Mouse (Mus musculus): ENCODE data around the gene Slc2a3. TPM values are rescaled to one million over a fixed set of nuclear protein-coding genes. Genes with fewer than 3 reads are reported as not detected.
A peak's percentile ranks its signal among the peaks of the same experiment; 100 is the strongest.

Gene Slc2a3
- total RNA-seq (2021), result 1 to 10 TPM; 1.7 to 7.6 TPM
- long read RNA-seq, experiment 1, partial matches to known transcripts, result 0 of 3 reads
- long read RNA-seq, experiment 1, other reads (novel, unspliced or antisense), result 3 of 3 reads
- long read RNA-seq, experiment 2, partial matches to known transcripts, result 1 of 8 reads
- long read RNA-seq, experiment 2, other reads (novel, unspliced or antisense), result 7 of 8 reads

- DNase-seq, result peak; percentile 74
- peak within 1 kb of the TSS; percentile 90 for H3K4me3 ChIP-seq
Measured at GRCm38 (mm10) chr6:122801301-122801800, at the start of gene Slc2a3. TSS of gene Slc2a3 (minus strand) at chr6:122801640.

DNA sequence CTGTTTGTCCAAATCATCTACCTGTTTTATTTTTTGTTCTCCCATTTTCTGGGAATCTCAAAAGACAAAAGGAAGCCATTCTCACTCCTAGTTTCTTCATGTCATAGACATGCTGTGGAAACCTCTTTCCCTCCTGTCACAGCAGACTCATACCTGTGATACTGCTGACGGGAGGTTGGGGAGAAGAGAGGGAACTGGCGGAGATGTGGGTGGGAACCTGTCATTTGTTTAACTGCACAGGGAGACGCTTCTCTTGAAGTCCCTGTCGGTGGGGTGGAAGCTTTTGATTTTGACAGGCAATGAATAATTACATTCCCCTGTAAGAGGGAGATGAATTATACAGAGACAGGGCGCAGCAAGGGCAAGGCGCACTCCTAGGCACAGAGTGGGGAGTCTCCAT lies 42.3 kb upstream of the Slc2a3 start:
- TF ChIP-seq CTCF (IDR thresholded peaks at IDR 0.05), result no peak
- intact Hi-C loops (cut with DNase I), result no loop called here
- DNase-seq, result no peak
- H3K4me3 ChIP-seq, result no peak overlapping the region
- no peak overlapping the region for H3K27ac ChIP-seq

More at GRCm38 (mm10) chr6:122801301-122801800, at the start of gene Slc2a3:
- H3K27ac ChIP-seq, result peak within 1 kb of the TSS; percentile 84
- intact Hi-C loops (cut with DNase I), result loop anchor here (5.0 kb wide), 1 partner anchor 71 kb away; the partner anchor contains the start of gene Necap1
- no peak for TF ChIP-seq CTCF (IDR thresholded peaks at IDR 0.05)

GRCm38 (mm10) chr6:122837539-122837938 lies 36.1 kb upstream of the Slc2a3 start:
- H3K27ac ChIP-seq, result no peak overlapping the region
- no peak overlapping the region for H3K4me3 ChIP-seq
- no peak for DNase-seq
- TF ChIP-seq CTCF (IDR thresholded peaks at IDR 0.05), result no peak
- intact Hi-C loops (cut with DNase I), result no loop called here

DNA sequence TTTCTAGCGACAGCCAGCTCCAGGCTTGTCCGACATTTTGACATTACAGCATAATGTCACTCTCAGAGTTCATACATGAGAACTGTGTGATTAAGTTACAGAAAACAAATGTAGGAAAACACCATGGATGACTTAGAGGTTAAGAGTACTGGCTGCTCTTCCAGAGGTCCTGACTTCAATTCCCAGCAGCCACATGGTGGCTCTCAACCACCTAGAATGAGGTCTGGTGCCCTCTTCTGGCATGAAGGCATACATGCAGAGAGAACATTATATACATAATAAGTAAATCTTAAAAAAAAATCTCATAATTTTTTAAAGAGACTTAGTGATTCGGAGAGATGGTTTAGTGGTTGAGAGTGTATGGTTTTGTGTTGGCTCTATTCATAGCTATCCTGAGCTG lies 35.5 kb upstream of the Slc2a3 start:
- no peak for DNase-seq
- intact Hi-C loops (cut with DNase I), result no loop called here
- no peak overlapping the region for H3K27ac ChIP-seq
- TF ChIP-seq CTCF (IDR thresholded peaks at IDR 0.05), result no peak; the same call in 1 of the 2 replicates
- H3K4me3 ChIP-seq, result no peak overlapping the region

DNA sequence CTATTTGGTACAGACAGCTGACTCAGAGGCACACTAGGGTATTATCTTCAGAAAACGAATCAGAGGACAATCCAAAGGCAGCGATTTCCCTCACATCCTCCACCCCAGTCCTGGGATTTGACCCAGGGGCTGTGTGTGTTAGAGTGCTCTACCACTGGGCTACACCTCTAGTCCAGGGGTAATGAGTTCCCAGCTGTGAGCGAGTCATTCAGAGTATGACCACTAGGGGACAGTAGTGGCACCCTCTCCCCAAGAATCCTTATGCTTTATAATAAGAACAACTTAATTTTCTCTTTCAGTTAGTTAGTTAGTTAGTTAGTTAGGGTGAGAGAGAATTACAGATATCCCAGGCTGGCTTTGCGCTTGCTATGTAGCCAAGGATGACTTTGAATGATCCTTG lies 32.9 kb upstream of the Slc2a3 start:
- Histone ChIP-seq H3K27ac (no peak overlapping the region), H3K4me3 (no peak overlapping the region)
- intact Hi-C loops (cut with DNase I), result no loop called here
- no peak for DNase-seq
- TF ChIP-seq CTCF (IDR thresholded peaks at IDR 0.05), result peak; percentile 87

DNA sequence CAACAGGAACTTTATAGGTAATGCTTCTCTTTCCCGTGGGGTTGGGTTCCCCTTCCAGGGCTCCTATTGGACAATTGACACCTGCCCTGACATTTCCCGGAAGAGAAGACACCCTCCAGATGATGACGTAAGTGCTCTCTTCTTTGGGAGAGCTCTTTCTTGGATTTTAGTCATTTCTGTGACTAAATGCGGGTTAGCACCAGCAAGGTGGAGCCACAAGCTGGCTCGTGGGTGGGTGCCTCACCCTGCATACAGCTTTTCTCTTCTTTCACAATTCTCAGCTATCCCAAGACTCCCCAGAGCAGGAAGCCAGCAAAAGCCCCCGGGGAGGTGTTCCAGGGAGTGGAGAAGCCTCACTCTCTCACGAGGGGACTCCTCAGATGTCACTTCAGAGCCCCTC lies 31.4 kb upstream of the Slc2a3 start:
- Histone ChIP-seq H3K27ac (no peak overlapping the region), H3K4me3 (no peak overlapping the region)
- no peak for TF ChIP-seq CTCF (IDR thresholded peaks at IDR 0.05)
- DNase-seq, result no peak
- intact Hi-C loops (cut with DNase I), result no loop called here

GRCm38 (mm10) chr6:122828086-122828485 lies 26.6 kb upstream of the Slc2a3 start:
- Histone ChIP-seq H3K27ac (no peak overlapping the region), H3K4me3 (no peak overlapping the region)
- DNase-seq, result no peak
- intact Hi-C loops (cut with DNase I), result loop anchor here (5.0 kb wide), 1 partner anchor 44 kb away; the partner anchor contains the start of gene Necap1
- peak; percentile 53 for TF ChIP-seq CTCF (IDR thresholded peaks at IDR 0.05)

- DNase-seq, result peak; percentile 79
- Histone ChIP-seq H3K27ac (peak overlapping the region; percentile 97), H3K4me3 (peak overlapping the region; percentile 74)
- intact Hi-C loops (cut with DNase I), result loop anchor here (5.0 kb wide), 1 partner anchor 46 kb away; the partner anchor contains the start of gene Necap1
- TF ChIP-seq CTCF (IDR thresholded peaks at IDR 0.05), result no peak
Measured at GRCm38 (mm10) chr6:122825923-122826742, 24.7 kb upstream of the Slc2a3 start.

- no peak for DNase-seq
- peak overlapping the region; percentile 4; the same call in 1 of the 2 replicates for H3K4me3 ChIP-seq
- no peak for TF ChIP-seq CTCF (IDR thresholded peaks at IDR 0.05)
- peak overlapping the region; percentile 97 for H3K27ac ChIP-seq
- intact Hi-C loops (cut with DNase I), result loop anchor here (5.0 kb wide), 1 partner anchor 47 kb away; the partner anchor contains the start of gene Necap1
Measured at GRCm38 (mm10) chr6:122825166-122825565, 23.7 kb upstream of the Slc2a3 start.

DNA sequence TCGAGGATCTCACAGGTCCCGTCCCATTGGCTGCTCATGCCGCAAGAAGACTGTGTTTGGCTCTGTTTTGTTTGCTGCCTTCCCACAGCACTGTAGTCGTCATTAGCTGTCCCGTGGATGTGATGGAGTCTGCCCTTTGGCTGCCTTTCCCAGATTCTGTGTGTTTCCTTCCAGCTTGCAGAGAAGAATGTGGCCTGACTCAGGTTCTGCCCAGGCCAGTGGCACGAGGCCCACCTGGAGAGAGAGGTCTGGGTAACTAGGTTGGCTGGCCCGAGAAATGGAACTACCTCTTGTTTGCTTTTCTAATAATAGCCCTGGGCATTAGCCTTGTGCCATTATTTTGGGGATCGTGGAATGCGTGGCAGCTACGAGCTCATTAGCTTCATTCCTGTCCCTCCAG lies 22.6 kb upstream of the Slc2a3 start:
- TF ChIP-seq CTCF (IDR thresholded peaks at IDR 0.05), result no peak
- intact Hi-C loops (cut with DNase I), result no loop called here
- peak; percentile 72 for DNase-seq
- H3K27ac ChIP-seq, result peak overlapping the region; percentile 97
- peak overlapping the region; percentile 43 for H3K4me3 ChIP-seq

DNA sequence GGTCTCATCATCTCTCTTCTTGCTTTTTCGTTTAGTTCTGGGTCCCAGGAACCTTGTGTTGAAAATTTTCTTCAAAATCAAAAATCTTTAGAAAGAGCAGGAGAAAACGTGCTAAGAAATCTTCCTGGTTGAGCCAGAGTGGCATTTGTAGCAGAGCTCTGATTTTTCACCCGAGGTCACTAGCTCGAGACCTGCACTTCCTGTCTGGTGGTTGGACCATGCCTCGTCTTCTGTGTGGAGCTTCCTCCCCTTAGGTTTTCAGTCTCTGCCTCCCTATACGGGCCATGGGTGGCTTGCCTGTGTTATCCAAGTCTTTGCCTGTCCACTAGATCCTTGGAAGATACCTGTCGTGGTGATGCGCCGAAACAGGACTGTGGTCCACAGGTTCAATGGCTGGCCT lies 20.4 kb upstream of the Slc2a3 start:
- DNase-seq, result no peak
- no peak for TF ChIP-seq CTCF (IDR thresholded peaks at IDR 0.05)
- Histone ChIP-seq H3K4me3 (peak overlapping the region; percentile 100), H3K27ac (peak overlapping the region; percentile 97)
- intact Hi-C loops (cut with DNase I), result no loop called here

DNA sequence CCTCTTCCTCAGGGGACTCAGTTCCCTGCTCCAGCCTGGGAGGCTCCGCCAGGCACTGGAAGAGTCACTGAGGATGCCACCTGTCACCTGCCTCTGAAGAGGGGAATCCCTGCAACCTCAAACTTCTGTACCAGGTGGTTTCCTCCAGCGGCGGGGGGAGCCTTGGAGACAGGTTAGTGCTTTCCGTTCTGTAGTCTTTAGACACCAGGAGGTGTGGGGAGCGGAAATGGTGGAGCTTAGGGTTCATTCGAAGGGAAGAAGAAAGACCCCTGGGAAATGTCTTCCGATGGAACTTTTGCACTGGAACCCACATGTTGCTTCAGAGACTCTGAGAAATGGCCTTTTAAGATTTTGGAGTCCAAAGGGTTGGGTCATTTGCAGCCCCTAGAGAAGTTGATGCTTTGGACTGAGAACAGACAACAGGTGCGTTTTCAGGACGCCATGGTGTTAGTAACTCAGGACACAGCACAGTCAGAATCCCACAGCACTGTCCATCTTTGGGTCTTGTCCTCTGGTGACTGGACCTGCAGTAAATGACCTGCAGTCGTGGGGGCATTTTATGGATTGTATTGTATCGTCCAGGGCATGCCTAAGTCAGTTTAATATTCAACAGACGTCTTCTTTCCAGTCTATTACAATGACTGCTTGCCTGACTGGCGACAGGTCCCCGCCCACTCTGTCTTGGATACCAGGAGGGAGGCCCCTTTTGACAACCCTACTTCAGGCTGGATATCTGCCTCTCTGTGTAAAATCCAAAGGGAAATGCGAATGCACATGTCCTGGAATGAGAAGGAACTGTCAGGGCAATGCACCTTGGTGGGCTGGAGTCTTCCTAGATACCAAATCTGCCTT lies 19.6 kb upstream of the Slc2a3 start:
- no peak for DNase-seq
- no peak for TF ChIP-seq CTCF (IDR thresholded peaks at IDR 0.05)
- Histone ChIP-seq H3K27ac (peak overlapping the region; percentile 97), H3K4me3 (peak overlapping the region; percentile 100)
- intact Hi-C loops (cut with DNase I), result no loop called here
